Mouse (Mus musculus) liver, postnatal 0 days (tissue): ENCODE measurements around the gene Serpinb6a. TPM values are rescaled to one million over a fixed set of nuclear protein-coding genes. Genes with fewer than 3 reads are reported as not detected.

Experiments
- ATAC-seq: fragments of 200-750 bp; cut with Nextera tagmentation; 2 replicates; pipeline ENCODE4 v1.8.0; 2017; ENCODE audit warnings: mild to moderate bottlenecking, moderate library complexity
- DNase-seq: peaks from one replicate; pipeline ENCODE4 v3.0.0-alpha.2; 2016
- H3K27ac ChIP-seq: fragments of 300-500 bp; sonication (generic); 2 replicates; pipeline ENCODE4 v1.5.1; 2014; ENCODE audit warnings: antibody characterized with exemption, moderate library complexity, mild to moderate bottlenecking, low read depth
- H3K27me3 ChIP-seq: fragments of 300-500 bp; sonication (generic); 2 replicates; pipeline ENCODE4 v1.6.1; 2014; ENCODE audit warnings: low read length, control low read depth, mixed read lengths; ENCODE audit not compliant: insufficient read depth
- H3K36me3 ChIP-seq: fragments of 300-500 bp; sonication (generic); replicated peaks from 2 replicates; pipeline ENCODE4 v1.6.1; 2014; ENCODE audit warnings: mild to moderate bottlenecking, control low read depth, low read length, moderate library complexity, mixed read lengths; ENCODE audit not compliant: insufficient read depth
- H3K4me1 ChIP-seq: fragments of 300-500 bp; sonication (generic); 2 replicates; pipeline ENCODE4 v1.6.1; 2014; ENCODE audit warnings: antibody characterized with exemption, mild to moderate bottlenecking, control low read depth; ENCODE audit not compliant: insufficient read depth
- H3K4me2 ChIP-seq: fragments of 300-500 bp; sonication (generic); 2 replicates; pipeline ENCODE4 v1.6.1; 2014; ENCODE audit warnings: low read depth, mild to moderate bottlenecking, low read length, moderate library complexity, mixed read lengths
- H3K4me3 ChIP-seq: fragments of 300-500 bp; sonication (generic); 2 replicates; pipeline ENCODE4 v1.5.1; 2014; ENCODE audit warnings: low read depth, low read length
- H3K9ac ChIP-seq: fragments of 300-500 bp; sonication (generic); replicated peaks from 2 replicates; pipeline ENCODE4 v1.6.1; 2014; ENCODE audit warnings: mild to moderate bottlenecking, moderate library complexity
- H3K9me3 ChIP-seq: fragments of 300-500 bp; sonication (generic); 2 replicates; pipeline ENCODE4 v1.6.1; 2016; ENCODE audit warnings: mild to moderate bottlenecking, control low read depth, low read length, mixed read lengths
- CTCF ChIP-seq: sonication (generic); IDR thresholded peaks from 2 replicates; pipeline ENCODE4 v1.5.1; 2016; ENCODE audit warnings: antibody characterized with exemption, low read depth
- EP300 ChIP-seq: IDR thresholded peaks from 2 replicates; pipeline ENCODE4 v1.6.1; 2016; ENCODE audit warnings: antibody characterized with exemption, low read depth, mild to moderate bottlenecking
- WGBS: fragments of 180-500 bp; shearing (Covaris S2); extraction: QIAGEN DNeasy Blood & Tissue Kit; methylation state at CpG from one replicate; pipeline ENCODE4 v1.1.7; 2014; ENCODE audit not compliant: insufficient replicate concordance; 5-methylcytosine and 5-hydroxymethylcytosine counted together
- polyA plus RNA-seq: library from polyadenylated mRNA; unstranded; fragments of >200 nt; fragmentation: Nextera tagmentation; extraction: Ambion mirVana; gene quantifications from 2 replicates; pipeline ENCODE4 v1.2.1, GENCODE M21; 2015

The Serpinb6a gene
- polyA plus RNA-seq, 1 experiment from 2014 or later: 26.0 TPM

- Histone ChIP-seq H3K4me1 (peaks cover 10% of the 10 kb centered on the region; the same call in 1 of the 2 replicates), H3K27ac (peak overlapping the region; percentile 98), H3K27me3 (no peaks in the 10 kb centered on the region), H3K4me2 (peak overlapping the region; percentile 84), H3K36me3 (no peaks in the 10 kb centered on the region), H3K4me3 (peak overlapping the region; percentile 75), H3K9me3 (no peaks in the 10 kb centered on the region), H3K9ac (peak overlapping the region; percentile 77)
- DNase-seq (no peak), ATAC-seq (peak; percentile 53)
- TF ChIP-seq CTCF (no peak), EP300 (no peak; the same call in 1 of the 2 replicates)
- 38% methylated on average over 4 of the region's 4 CpGs for WGBS
Measured at GRCm38 (mm10) chr13:33966025-33966412, 36.6 kb downstream of the Serpinb6a start.

- 9% methylated on average over 14 of the region's 14 CpGs for WGBS
Measured at GRCm38 (mm10) chr13:33965056-33966024, 37.3 kb downstream of the Serpinb6a start.

GRCm38 (mm10) chr13:33964206-33965046 lies 38.2 kb downstream of the Serpinb6a start, which contains the start of gene Nqo2:
TSS of gene Nqo2 (plus strand) at chr13:33964687.
- Histone ChIP-seq H3K27me3 (no peaks in the 10 kb centered on the region), H3K27ac (peak within 1 kb of the TSS; percentile 98), H3K4me3 (peak within 1 kb of the TSS; percentile 75), H3K4me1 (peaks cover 10% of the 10 kb centered on the region; the same call in 1 of the 2 replicates), H3K4me2 (peak within 1 kb of the TSS; percentile 84), H3K9me3 (no peaks in the 10 kb centered on the region), H3K9ac (peak within 1 kb of the TSS; percentile 77), H3K36me3 (no peaks in the 10 kb centered on the region)
- DNase-seq (peak; percentile 85), ATAC-seq (peak; percentile 85)
- 4% methylated on average over 22 of the region's 22 CpGs for WGBS
- peak; percentile 65 for TF ChIP-seq CTCF
- TF ChIP-seq EP300: peak; percentile 59

More at GRCm38 (mm10) chr13:33965056-33966024, 37.3 kb downstream of the Serpinb6a start:
- H3K4me2 ChIP-seq: peak overlapping the region; percentile 84
- TF ChIP-seq EP300 (peak; percentile 75; the same call in 1 of the 2 replicates), CTCF (no peak)
- no peaks in the 10 kb centered on the region for H3K36me3 ChIP-seq
- H3K27ac ChIP-seq: peak overlapping the region; percentile 98
- DNase-seq (peak; percentile 41), ATAC-seq (peak; percentile 81)
- no peaks in the 10 kb centered on the region for H3K9me3 ChIP-seq
- no peaks in the 10 kb centered on the region for H3K27me3 ChIP-seq
- H3K9ac ChIP-seq: peak overlapping the region; percentile 77
- H3K4me1 ChIP-seq: peaks cover 10% of the 10 kb centered on the region; the same call in 1 of the 2 replicates
- peak overlapping the region; percentile 75 for H3K4me3 ChIP-seq

- no peak for TF ChIP-seq CTCF
- TF ChIP-seq EP300: no peak
- Histone ChIP-seq H3K4me2 (no peak overlapping the region), H3K27ac (no peak overlapping the region), H3K27me3 (no peaks in the 10 kb centered on the region), H3K9me3 (no peaks in the 10 kb centered on the region), H3K9ac (no peak overlapping the region), H3K4me3 (no peak overlapping the region), H3K36me3 (no peaks in the 10 kb centered on the region), H3K4me1 (no peaks in the 10 kb centered on the region)
- DNase-seq: no peak
- 80% methylated on average over 2 of the region's 2 CpGs for WGBS
- no peak for ATAC-seq
Measured at GRCm38 (mm10) chr13:33959771-33960170, 42.8 kb downstream of the Serpinb6a start.

GRCm38 (mm10) chr13:33956571-33957421 lies 45.8 kb downstream of the Serpinb6a start:
- TF ChIP-seq EP300: no peak
- peak; percentile 80 for TF ChIP-seq CTCF
- ATAC-seq: peak; percentile 48; the same call in 1 of the 2 replicates
- H3K27ac ChIP-seq: no peak overlapping the region

More at GRCm38 (mm10) chr13:33956571-33957421, 45.8 kb downstream of the Serpinb6a start:
- Histone ChIP-seq H3K9me3 (no peaks in the 10 kb centered on the region), H3K27me3 (no peaks in the 10 kb centered on the region), H3K36me3 (no peaks in the 10 kb centered on the region), H3K4me3 (no peak overlapping the region), H3K9ac (no peak overlapping the region), H3K4me1 (no peaks in the 10 kb centered on the region), H3K4me2 (no peak overlapping the region)
- no peak for DNase-seq
- 41% methylated on average over 6 of the region's 6 CpGs for WGBS
